Mouse (Mus musculus) heart, adult 2 months (tissue): ENCODE data around the gene Amfr. TPM values are rescaled to one million over a fixed set of nuclear protein-coding genes. Genes with fewer than 3 reads are reported as not detected.

Source experiments
- DNase-seq, 2 experiments: peaks; one replicate each; pipeline ENCODE4 v3.0.0; 2021
- H3K27ac ChIP-seq: fragments of 200-600 bp; 2 replicates; pipeline ENCODE4 v1.8.1; 2022
- H3K27me3 ChIP-seq: fragments of 200-500 bp; 2 replicates; pipeline ENCODE4 v1.6.1; 2012; ENCODE audit warnings: mild to moderate bottlenecking, low read length, inconsistent platforms, mixed read lengths; ENCODE audit not compliant: control insufficient read depth, insufficient read depth
- H3K36me3 ChIP-seq: fragments of 200-500 bp; 2 replicates; pipeline ENCODE4 v1.6.1; 2012; ENCODE audit warnings: low read length, inconsistent platforms; ENCODE audit not compliant: control insufficient read depth, insufficient read depth
- H3K4me1 ChIP-seq: fragments of 200-500 bp; 2 replicates; pipeline ENCODE4 v1.6.1; 2011; ENCODE audit warnings: low read length; ENCODE audit not compliant: control insufficient read depth, insufficient read depth
- H3K4me3 ChIP-seq: fragments of 200-600 bp; 2 replicates; pipeline ENCODE4 v1.8.1; 2022
- H3K79me2 ChIP-seq: fragments of 200-500 bp; replicated peaks from 2 replicates; pipeline ENCODE4 v1.6.1; 2012; ENCODE audit warnings: mild to moderate bottlenecking, inconsistent platforms, low read length, moderate library complexity, mixed read lengths; ENCODE audit not compliant: control insufficient read depth, insufficient read depth
- H3K9ac ChIP-seq: fragments of 200-500 bp; 2 replicates; pipeline ENCODE4 v1.6.1; 2012; ENCODE audit warnings: low read depth, mild to moderate bottlenecking, control low read depth, inconsistent platforms, low read length, mixed read lengths
- CTCF ChIP-seq: fragments of 200-600 bp; IDR thresholded peaks from 2 replicates; pipeline ENCODE4 v1.8.1; 2022; ENCODE audit warnings: antibody characterized with exemption, mild to moderate bottlenecking, moderate library complexity
- EP300 ChIP-seq: fragments of 200-500 bp; IDR thresholded peaks from 2 replicates; pipeline ENCODE4 v1.6.1; 2011; ENCODE audit warnings: low read depth, low read length, control low read depth; ENCODE audit not compliant: insufficient read depth
- POLR2A ChIP-seq: fragments of 200-500 bp; IDR thresholded peaks from 2 replicates; pipeline ENCODE4 v1.6.1; 2011; ENCODE audit warnings: mild to moderate bottlenecking, low read depth, low read length, control low read depth; ENCODE audit not compliant: insufficient read depth
- WGBS: fragments of 180-500 bp; shearing (Covaris S2); methylation state at CpG from one replicate; pipeline ENCODE4 v1.1.7; 2018; 5-methylcytosine and 5-hydroxymethylcytosine counted together
- intact Hi-C: fragments of 180-260 bp; cut with DNase I; formaldehyde crosslinking; loops from one replicate; pipeline ENCODE4 v1.15.1; 2025
- polyA plus RNA-seq: library from polyadenylated mRNA; depleted of rRNA; stranded (reverse); fragments of >200 nt; gene quantifications from 2 replicates; pipeline ENCODE4 v1.2.3, GENCODE M21; 2012
- total RNA-seq, 2 experiments: library from RNA; stranded (reverse); gene quantifications; 2 replicates each; pipeline ENCODE4 v1.2.3; 2021

The Amfr gene
- total and polyA plus RNA-seq, 3 experiments = 115 to 140 (median 127) TPM

- 69% methylated on average over 3 of the region's 3 CpGs for WGBS
- H3K79me2 ChIP-seq = no peaks in the 10 kb centered on the region
- intact Hi-C loops = no loop called here
- H3K4me3 ChIP-seq = no peak overlapping the region
- no peaks in the 10 kb centered on the region for H3K27me3 ChIP-seq
- peaks cover 9% of the 10 kb centered on the region for H3K4me1 ChIP-seq
- no peak for TF ChIP-seq CTCF
- no peak for TF ChIP-seq POLR2A
- TF ChIP-seq EP300 = no peak
- DNase-seq = peak in 1 of 2 experiments; percentile 13
- no peak overlapping the region for H3K9ac ChIP-seq
- no peaks in the 10 kb centered on the region for H3K36me3 ChIP-seq
- H3K27ac ChIP-seq = no peak overlapping the region
Measured at GRCm38 (mm10) chr8:93938193-93938592, 74.4 kb downstream of the Amfr start.

- no peak overlapping the region for H3K9ac ChIP-seq
- WGBS = 74% methylated on average over 2 of the region's 2 CpGs
- intact Hi-C loops = loop anchor here (1.0 to 5.0 kb wide), 4 partner anchors 92 to 341 kb away; no protein-coding TSS in a partner anchor
- no peak overlapping the region for H3K4me3 ChIP-seq
- no peaks in the 10 kb centered on the region for H3K79me2 ChIP-seq
- H3K27me3 ChIP-seq = no peaks in the 10 kb centered on the region
- no peak for TF ChIP-seq CTCF
- no peak for TF ChIP-seq POLR2A
- no peak for TF ChIP-seq EP300
- H3K4me1 ChIP-seq = no peaks in the 10 kb centered on the region; the same call in 1 of the 2 replicates
- no peak for DNase-seq
- H3K27ac ChIP-seq = no peak overlapping the region
- H3K36me3 ChIP-seq = no peaks in the 10 kb centered on the region
Measured at GRCm38 (mm10) chr8:93933288-93933687, 79.4 kb downstream of the Amfr start.

GRCm38 (mm10) chr8:93932873-93933272, 79.8 kb downstream of the Amfr start:
- no peaks in the 10 kb centered on the region for H3K4me1 ChIP-seq
- intact Hi-C loops = loop anchor here (1.0 to 5.0 kb wide), 4 partner anchors 92 to 341 kb away; no protein-coding TSS in a partner anchor
- H3K36me3 ChIP-seq = no peaks in the 10 kb centered on the region
- H3K27ac ChIP-seq = no peak overlapping the region
- 14% methylated on average over 6 of the region's 6 CpGs for WGBS
- no peaks in the 10 kb centered on the region for H3K27me3 ChIP-seq
- no peak overlapping the region for H3K4me3 ChIP-seq
- no peak overlapping the region for H3K9ac ChIP-seq
- DNase-seq = peak; percentile 73 to 86
- H3K79me2 ChIP-seq = no peaks in the 10 kb centered on the region
- TF ChIP-seq EP300 (peak; percentile 79; the same call in 1 of the 2 replicates), CTCF (peak; percentile 98), POLR2A (no peak)

- DNase-seq = no peak
- Histone ChIP-seq H3K27ac (no peak overlapping the region), H3K79me2 (no peaks in the 10 kb centered on the region), H3K9ac (no peak overlapping the region), H3K27me3 (no peaks in the 10 kb centered on the region), H3K36me3 (no peaks in the 10 kb centered on the region), H3K4me3 (no peak overlapping the region), H3K4me1 (no peaks in the 10 kb centered on the region)
- TF ChIP-seq EP300 = no peak
- TF ChIP-seq CTCF = no peak
- intact Hi-C loops = loop anchor here (5.0 kb wide), 2 partner anchors 119 to 339 kb away; no protein-coding TSS in a partner anchor
- WGBS = 89% methylated on average over 6 of the region's 6 CpGs
Measured at GRCm38 (mm10) chr8:93931336-93931735, 81.3 kb downstream of the Amfr start.

GRCm38 (mm10) chr8:93929233-93929632, 83.4 kb downstream of the Amfr start:
- H3K4me1 ChIP-seq = no peaks in the 10 kb centered on the region
- intact Hi-C loops = no loop called here

GRCm38 (mm10) chr8:93925513-93925912, 87.1 kb downstream of the Amfr start:
- Histone ChIP-seq H3K27ac (no peak overlapping the region), H3K27me3 (no peaks in the 10 kb centered on the region), H3K4me3 (no peak overlapping the region), H3K4me1 (no peaks in the 10 kb centered on the region), H3K79me2 (no peaks in the 10 kb centered on the region), H3K36me3 (no peaks in the 10 kb centered on the region), H3K9ac (no peak overlapping the region)
- TF ChIP-seq CTCF (no peak), POLR2A (no peak), EP300 (no peak)
- intact Hi-C loops = no loop called here
- WGBS = 64% methylated on average over 3 of the region's 3 CpGs
- no peak for DNase-seq

More at GRCm38 (mm10) chr8:93929233-93929632, 83.4 kb downstream of the Amfr start:
- Histone ChIP-seq H3K79me2 (no peaks in the 10 kb centered on the region), H3K27ac (no peak overlapping the region), H3K9ac (no peak overlapping the region), H3K27me3 (no peaks in the 10 kb centered on the region), H3K36me3 (no peaks in the 10 kb centered on the region), H3K4me3 (no peak overlapping the region)
- WGBS = 90% methylated on average over 4 of the region's 4 CpGs
- TF ChIP-seq POLR2A (no peak), EP300 (no peak), CTCF (no peak)
- DNase-seq = no peak
